Mouse (Mus musculus) stomach, embryonic 16.5 days (tissue): ENCODE measurements around the gene Mfsd6l. TPM values are rescaled to one million over a fixed set of nuclear protein-coding genes. Genes with fewer than 3 reads are reported as not detected.

Experiments
- ATAC-seq: fragments of 200-750 bp; cut with Nextera tagmentation; 2 replicates; pipeline ENCODE4 v1.8.0; 2017; ENCODE audit warnings: moderate number of reproducible peaks, moderate TSS enrichment; ENCODE audit not compliant: insufficient read depth, low FRiP score
- H3K27ac ChIP-seq: fragments of 300-500 bp; sonication (generic); 2 replicates; pipeline ENCODE4 v1.5.1; 2014; ENCODE audit warnings: low read length
- H3K27me3 ChIP-seq: fragments of 300-500 bp; sonication (generic); 2 replicates; pipeline ENCODE4 v1.6.1; 2014; ENCODE audit warnings: low read length, control low read depth, mixed read lengths; ENCODE audit not compliant: control insufficient read depth, insufficient read depth
- H3K36me3 ChIP-seq: fragments of 300-500 bp; sonication (generic); 2 replicates; pipeline ENCODE4 v1.6.1; 2014; ENCODE audit warnings: low read length; ENCODE audit not compliant: control insufficient read depth, insufficient read depth
- H3K4me1 ChIP-seq: fragments of 300-500 bp; sonication (generic); 2 replicates; pipeline ENCODE4 v1.6.1; 2014; ENCODE audit warnings: low read length, control low read depth, mixed read lengths; ENCODE audit not compliant: control insufficient read depth, insufficient read depth
- H3K4me2 ChIP-seq: fragments of 300-500 bp; sonication (generic); 2 replicates; pipeline ENCODE4 v1.6.1; 2014; ENCODE audit warnings: low read depth, low read length, mixed read lengths
- H3K4me3 ChIP-seq: fragments of 300-500 bp; sonication (generic); replicated peaks from 2 replicates; pipeline ENCODE4 v1.5.1; 2014; ENCODE audit warnings: mild to moderate bottlenecking, low read length
- H3K9ac ChIP-seq: fragments of 300-500 bp; sonication (generic); 2 replicates; pipeline ENCODE4 v1.6.1; 2014; ENCODE audit warnings: low read length
- H3K9me3 ChIP-seq: fragments of 300-500 bp; sonication (generic); replicated peaks from 2 replicates; pipeline ENCODE4 v1.6.1; 2016; ENCODE audit warnings: low read length, control low read depth; ENCODE audit not compliant: control insufficient read depth
- WGBS: fragments of 180-500 bp; shearing (Covaris S2); extraction: QIAGEN DNeasy Blood & Tissue Kit; methylation state at CpG from one replicate; pipeline ENCODE4 v1.1.7; 2014; 5-methylcytosine and 5-hydroxymethylcytosine counted together
- polyA plus RNA-seq: library from polyadenylated mRNA; unstranded; fragments of >200 nt; fragmentation: Nextera tagmentation; extraction: Ambion mirVana; gene quantifications from 2 replicates; pipeline ENCODE4 v1.2.1, GENCODE M21; 2015

Gene Mfsd6l
- polyA plus RNA-seq, 1 experiment from 2014 or later: 2.0 TPM

- H3K27ac ChIP-seq: no peak overlapping the region
- no peaks in the 10 kb centered on the region for H3K36me3 ChIP-seq
- no peak overlapping the region for H3K9ac ChIP-seq
- H3K27me3 ChIP-seq: no peaks in the 10 kb centered on the region
- H3K4me1 ChIP-seq: no peaks in the 10 kb centered on the region
- no peak for ATAC-seq
- WGBS: 68% methylated on average over 4 of the region's 4 CpGs
- no peak overlapping the region for H3K4me3 ChIP-seq
- no peaks in the 10 kb centered on the region for H3K9me3 ChIP-seq
- H3K4me2 ChIP-seq: no peak overlapping the region
Observed at GRCm38 (mm10) chr11:68526441-68526840, 29.5 kb upstream of the Mfsd6l start.

- WGBS: 23% methylated on average over 16 of the region's 16 CpGs
- no peak overlapping the region for H3K9ac ChIP-seq
Observed at GRCm38 (mm10) chr11:68531066-68531806, 24.8 kb upstream of the Mfsd6l start.

GRCm38 (mm10) chr11:68531941-68532535 lies 23.9 kb upstream of the Mfsd6l start:
- H3K9ac ChIP-seq: no peak overlapping the region
- 59% methylated on average over 11 of the region's 11 CpGs for WGBS
- H3K4me3 ChIP-seq: no peak overlapping the region
- H3K4me2 ChIP-seq: no peak overlapping the region
- peak; percentile 13; the same call in 1 of the 2 replicates for ATAC-seq
- no peaks in the 10 kb centered on the region for H3K9me3 ChIP-seq
- H3K36me3 ChIP-seq: no peaks in the 10 kb centered on the region
- no peaks in the 10 kb centered on the region for H3K27me3 ChIP-seq
- no peaks in the 10 kb centered on the region for H3K4me1 ChIP-seq
- H3K27ac ChIP-seq: no peak overlapping the region

More at GRCm38 (mm10) chr11:68531066-68531806, 24.8 kb upstream of the Mfsd6l start:
- Histone ChIP-seq H3K9me3 (no peaks in the 10 kb centered on the region), H3K27me3 (no peaks in the 10 kb centered on the region), H3K27ac (no peak overlapping the region), H3K4me2 (no peak overlapping the region), H3K4me1 (no peaks in the 10 kb centered on the region), H3K36me3 (no peaks in the 10 kb centered on the region), H3K4me3 (no peak overlapping the region)
- peak; percentile 70; the same call in 1 of the 2 replicates for ATAC-seq

GRCm38 (mm10) chr11:68532773-68533172 lies 23.2 kb upstream of the Mfsd6l start:
- Histone ChIP-seq H3K27me3 (no peaks in the 10 kb centered on the region), H3K27ac (no peak overlapping the region), H3K4me2 (no peak overlapping the region), H3K36me3 (no peaks in the 10 kb centered on the region), H3K4me3 (no peak overlapping the region), H3K9ac (no peak overlapping the region), H3K4me1 (no peaks in the 10 kb centered on the region), H3K9me3 (no peaks in the 10 kb centered on the region)
- 75% methylated on average over 5 of the region's 5 CpGs for WGBS
- ATAC-seq: no peak

GRCm38 (mm10) chr11:68533971-68534475 lies 22.0 kb upstream of the Mfsd6l start:
- H3K36me3 ChIP-seq: no peaks in the 10 kb centered on the region
- H3K27ac ChIP-seq: no peak overlapping the region
- no peak for ATAC-seq
- no peak overlapping the region for H3K4me2 ChIP-seq
- H3K9me3 ChIP-seq: no peaks in the 10 kb centered on the region
- 79% methylated on average over 6 of the region's 6 CpGs for WGBS
- no peaks in the 10 kb centered on the region for H3K27me3 ChIP-seq
- H3K4me1 ChIP-seq: no peaks in the 10 kb centered on the region
- H3K9ac ChIP-seq: no peak overlapping the region
- no peak overlapping the region for H3K4me3 ChIP-seq

GRCm38 (mm10) chr11:68536026-68536425 lies 20.0 kb upstream of the Mfsd6l start:
- H3K4me1 ChIP-seq: no peaks in the 10 kb centered on the region
- no peak overlapping the region for H3K9ac ChIP-seq
- 76% methylated on average over 4 of the region's 4 CpGs for WGBS
- no peak overlapping the region for H3K4me3 ChIP-seq
- H3K27ac ChIP-seq: no peak overlapping the region
- no peaks in the 10 kb centered on the region for H3K9me3 ChIP-seq
- H3K27me3 ChIP-seq: no peaks in the 10 kb centered on the region
- no peaks in the 10 kb centered on the region for H3K36me3 ChIP-seq
- no peak overlapping the region for H3K4me2 ChIP-seq
- no peak for ATAC-seq

GRCm38 (mm10) chr11:68536465-68536864 lies 19.5 kb upstream of the Mfsd6l start:
- no peak overlapping the region for H3K4me3 ChIP-seq
- H3K36me3 ChIP-seq: no peaks in the 10 kb centered on the region
- no peaks in the 10 kb centered on the region for H3K9me3 ChIP-seq
- H3K9ac ChIP-seq: no peak overlapping the region
- no peaks in the 10 kb centered on the region for H3K4me1 ChIP-seq
- no peak for ATAC-seq
- WGBS: 35% methylated on average over 4 of the region's 4 CpGs
- no peak overlapping the region for H3K27ac ChIP-seq
- H3K27me3 ChIP-seq: no peaks in the 10 kb centered on the region
- H3K4me2 ChIP-seq: no peak overlapping the region

- ATAC-seq: no peak
- WGBS: 68% methylated on average over 5 of the region's 5 CpGs
- H3K27me3 ChIP-seq: no peaks in the 10 kb centered on the region
- no peaks in the 10 kb centered on the region for H3K4me1 ChIP-seq
- no peak overlapping the region for H3K4me2 ChIP-seq
- H3K4me3 ChIP-seq: no peak overlapping the region
- no peak overlapping the region for H3K9ac ChIP-seq
- H3K9me3 ChIP-seq: no peaks in the 10 kb centered on the region
- H3K36me3 ChIP-seq: no peaks in the 10 kb centered on the region
- H3K27ac ChIP-seq: no peak overlapping the region
Observed at GRCm38 (mm10) chr11:68539621-68540020, 16.4 kb upstream of the Mfsd6l start.

- no peaks in the 10 kb centered on the region for H3K36me3 ChIP-seq
- H3K4me3 ChIP-seq: no peak overlapping the region
- H3K4me2 ChIP-seq: no peak overlapping the region
- no peaks in the 10 kb centered on the region for H3K27me3 ChIP-seq
- no peak overlapping the region for H3K9ac ChIP-seq
- 0 out of 2 replicates have a peak, but pooled peaks have one; percentile 51 for ATAC-seq
- no peaks in the 10 kb centered on the region for H3K9me3 ChIP-seq
- H3K4me1 ChIP-seq: no peaks in the 10 kb centered on the region
- no peak overlapping the region for H3K27ac ChIP-seq
- 16% methylated on average over 8 of the region's 8 CpGs for WGBS
Observed at GRCm38 (mm10) chr11:68544554-68544953, 11.4 kb upstream of the Mfsd6l start.
